Mouse (Mus musculus) midbrain, embryonic 14.5 days (tissue): Measurements from ENCODE around the gene Dand5. TPM values are rescaled to one million over a fixed set of nuclear protein-coding genes. Genes with fewer than 3 reads are reported as not detected.
"Not testable (repeated sequence)": the region's sequence is repeated elsewhere in the genome, so short reads cannot be mapped to it uniquely, and the experiment has no call there.

Experiments
- ATAC-seq: fragments of 200-750 bp; cut with Nextera tagmentation; 2 replicates; pipeline ENCODE4 v1.8.0; 2017; ENCODE audit warnings: moderate number of reproducible peaks, moderate library complexity; ENCODE audit not compliant: low FRiP score, low TSS enrichment
- DNase-seq: peaks from one replicate; pipeline ENCODE4 v3.0.0-alpha.2; 2015
- H3K27ac ChIP-seq: fragments of 300-500 bp; sonication (generic); replicated peaks from 2 replicates; pipeline ENCODE4 v1.5.1; 2014; ENCODE audit warnings: mild to moderate bottlenecking, low read depth, low read length, moderate library complexity
- H3K27me3 ChIP-seq: fragments of 300-500 bp; sonication (generic); 2 replicates; pipeline ENCODE4 v1.6.1; 2014; ENCODE audit warnings: low read length, control low read depth, mixed read lengths; ENCODE audit not compliant: control insufficient read depth, insufficient read depth
- H3K36me3 ChIP-seq: fragments of 300-500 bp; sonication (generic); 2 replicates; pipeline ENCODE4 v1.6.1; 2014; ENCODE audit warnings: low read length, control low read depth; ENCODE audit not compliant: control insufficient read depth, insufficient read depth
- H3K4me1 ChIP-seq: fragments of 300-500 bp; sonication (generic); 2 replicates; pipeline ENCODE4 v1.6.1; 2014; ENCODE audit warnings: mild to moderate bottlenecking, antibody characterized with exemption, low read length, control low read depth; ENCODE audit not compliant: control insufficient read depth, insufficient read depth
- H3K4me2 ChIP-seq: fragments of 300-500 bp; sonication (generic); 2 replicates; pipeline ENCODE4 v1.6.1; 2014; ENCODE audit warnings: mild to moderate bottlenecking, low read length, moderate library complexity
- H3K4me3 ChIP-seq: fragments of 300-500 bp; sonication (generic); replicated peaks from 2 replicates; pipeline ENCODE4 v1.5.1; 2014; ENCODE audit warnings: low read depth, low read length
- H3K9ac ChIP-seq: fragments of 300-500 bp; sonication (generic); replicated peaks from 2 replicates; pipeline ENCODE4 v1.6.1; 2014; ENCODE audit warnings: mild to moderate bottlenecking, low read length, moderate library complexity
- H3K9me3 ChIP-seq: fragments of 300-500 bp; sonication (generic); 2 replicates; pipeline ENCODE4 v1.6.1; 2016; ENCODE audit warnings: low read length, control low read depth, mixed read lengths; ENCODE audit not compliant: control insufficient read depth
- WGBS: fragments of 180-500 bp; shearing (Covaris S2); extraction: QIAGEN DNeasy Blood & Tissue Kit; methylation state at CpG from one replicate; pipeline ENCODE4 v1.1.7; 2014; 5-methylcytosine and 5-hydroxymethylcytosine counted together
- polyA plus RNA-seq: library from polyadenylated mRNA; unstranded; fragments of >200 nt; fragmentation: Nextera tagmentation; extraction: Ambion mirVana; gene quantifications from 2 replicates; pipeline ENCODE4 v1.2.1, GENCODE M21; 2014

The Dand5 gene
- polyA plus RNA-seq, 1 experiment from 2014 or later = 9.9 TPM

GRCm38 (mm10) chr8:84837149-84837911 lies 14.7 kb upstream of the Dand5 start:
- Histone ChIP-seq H3K36me3 (peaks cover 62% of the 10 kb centered on the region), H3K9ac (no peak overlapping the region), H3K27ac (no peak overlapping the region), H3K27me3 (no peaks in the 10 kb centered on the region), H3K4me2 (no peak overlapping the region), H3K9me3 (no peaks in the 10 kb centered on the region), H3K4me3 (no peak overlapping the region), H3K4me1 (peaks cover 14% of the 10 kb centered on the region; the same call in 1 of the 2 replicates)
- ATAC-seq (no peak), DNase-seq (no peak)
- WGBS = 73% methylated on average over 8 of the region's 8 CpGs

GRCm38 (mm10) chr8:84834866-84835855 lies 12.5 kb upstream of the Dand5 start:
- no peak overlapping the region for H3K4me2 ChIP-seq
- peaks cover 51% of the 10 kb centered on the region for H3K36me3 ChIP-seq
- 80% methylated on average over 10 of the region's 10 CpGs for WGBS
- DNase-seq (peak; percentile 58), ATAC-seq (peak; percentile 19; the same call in 1 of the 2 replicates)
- no peaks in the 10 kb centered on the region for H3K27me3 ChIP-seq
- peaks cover 14% of the 10 kb centered on the region; the same call in 1 of the 2 replicates for H3K4me1 ChIP-seq
- H3K9me3 ChIP-seq = no peaks in the 10 kb centered on the region
- H3K27ac ChIP-seq = peak overlapping the region; percentile 41
- no peak overlapping the region for H3K9ac ChIP-seq
- H3K4me3 ChIP-seq = no peak overlapping the region

GRCm38 (mm10) chr8:84834002-84834865 lies 11.6 kb upstream of the Dand5 start:
- H3K4me2 ChIP-seq = no peak overlapping the region
- DNase-seq (no peak), ATAC-seq (no peak)
- peaks cover 51% of the 10 kb centered on the region for H3K36me3 ChIP-seq
- H3K4me1 ChIP-seq = peaks cover 8% of the 10 kb centered on the region; the same call in 1 of the 2 replicates
- H3K4me3 ChIP-seq = no peak overlapping the region
- no peaks in the 10 kb centered on the region for H3K9me3 ChIP-seq
- no peaks in the 10 kb centered on the region for H3K27me3 ChIP-seq
- WGBS = 86% methylated on average over 19 of the region's 19 CpGs
- no peak overlapping the region for H3K9ac ChIP-seq
- peak overlapping the region; percentile 37 for H3K27ac ChIP-seq

GRCm38 (mm10) chr8:84832759-84833742 lies 10.4 kb upstream of the Dand5 start:
- H3K27ac ChIP-seq = peak overlapping the region; percentile 94
- H3K4me2 ChIP-seq = peak overlapping the region; percentile 67
- DNase-seq (no peak), ATAC-seq (no peak)
- no peaks in the 10 kb centered on the region for H3K27me3 ChIP-seq
- peaks cover 8% of the 10 kb centered on the region; the same call in 1 of the 2 replicates for H3K4me1 ChIP-seq
- H3K9ac ChIP-seq = peak overlapping the region; percentile 93
- peak overlapping the region; percentile 85 for H3K4me3 ChIP-seq
- peaks cover 47% of the 10 kb centered on the region for H3K36me3 ChIP-seq
- 72% methylated on average over 10 of the region's 10 CpGs for WGBS
- H3K9me3 ChIP-seq = no peaks in the 10 kb centered on the region

GRCm38 (mm10) chr8:84832034-84832717 lies 9.6 kb upstream of the Dand5 start:
- peak overlapping the region; percentile 93 for H3K9ac ChIP-seq
- peak overlapping the region; percentile 85 for H3K4me3 ChIP-seq
- peaks cover 8% of the 10 kb centered on the region; the same call in 1 of the 2 replicates for H3K4me1 ChIP-seq
- H3K4me2 ChIP-seq = peak overlapping the region; percentile 67
- peak overlapping the region; percentile 94 for H3K27ac ChIP-seq
- H3K27me3 ChIP-seq = no peaks in the 10 kb centered on the region
- H3K36me3 ChIP-seq = peaks cover 38% of the 10 kb centered on the region
- ATAC-seq = peak; percentile 73
- 1% methylated on average over 59 of the region's 59 CpGs for WGBS
- peak; percentile 92 for DNase-seq
- no peaks in the 10 kb centered on the region for H3K9me3 ChIP-seq

GRCm38 (mm10) chr8:84831490-84831889 lies 8.9 kb upstream of the Dand5 start, which contains the start of gene Gadd45gip1:
TSS of gene Gadd45gip1 (plus strand) at chr8:84831522.
- Histone ChIP-seq H3K36me3 (peaks cover 32% of the 10 kb centered on the region), H3K27ac (peak within 1 kb of the TSS; percentile 94), H3K27me3 (no peaks in the 10 kb centered on the region), H3K9ac (peak within 1 kb of the TSS; percentile 93), H3K9me3 (no peaks in the 10 kb centered on the region), H3K4me1 (peaks cover 8% of the 10 kb centered on the region; the same call in 1 of the 2 replicates), H3K4me2 (peak within 1 kb of the TSS; percentile 67), H3K4me3 (peak within 1 kb of the TSS; percentile 85)
- no peak for ATAC-seq
- WGBS = 84% methylated on average over 11 of the region's 11 CpGs
- DNase-seq = no peak

GRCm38 (mm10) chr8:84826518-84826917 lies 3.9 kb upstream of the Dand5 start:
- DNase-seq, H3K27ac ChIP-seq, H3K4me3 ChIP-seq, ATAC-seq, H3K27me3 ChIP-seq, H3K4me1 ChIP-seq, H3K4me2 ChIP-seq, H3K9me3 ChIP-seq, H3K9ac ChIP-seq, H3K36me3 ChIP-seq: not testable (repeated sequence)
- 83% methylated on average over 1 of the region's 2 CpGs for WGBS
